Mouse (Mus musculus) limb, embryonic 11.5 days (tissue): Measurements from ENCODE around the gene Ccl6. TPM values are rescaled to one million over a fixed set of nuclear protein-coding genes. Genes with fewer than 3 reads are reported as not detected.

ENCODE experiments used
- ATAC-seq: fragments of 200-750 bp; cut with Nextera tagmentation; 2 replicates; pipeline ENCODE4 v1.8.0; 2017; ENCODE audit warnings: low read depth; ENCODE audit not compliant: insufficient number of reproducible peaks, low FRiP score, low TSS enrichment
- DNase-seq: peaks from one replicate; pipeline ENCODE4 v3.0.0-alpha.2; 2015; ENCODE audit warnings: low spot score
- H3K27ac ChIP-seq: fragments of 300-500 bp; sonication (generic); replicated peaks from 2 replicates; pipeline ENCODE4 v1.5.1; 2014; ENCODE audit warnings: low read depth, mild to moderate bottlenecking, low read length
- H3K27me3 ChIP-seq: fragments of 300-500 bp; sonication (generic); 2 replicates; pipeline ENCODE4 v1.6.1; 2014; ENCODE audit warnings: mild to moderate bottlenecking, low read length, mixed read lengths; ENCODE audit not compliant: control insufficient read depth, insufficient read depth
- H3K36me3 ChIP-seq: fragments of 300-500 bp; sonication (generic); 2 replicates; pipeline ENCODE4 v1.6.1; 2014; ENCODE audit warnings: mild to moderate bottlenecking, low read length, moderate library complexity, mixed read lengths; ENCODE audit not compliant: control insufficient read depth, insufficient read depth
- H3K4me1 ChIP-seq: fragments of 300-500 bp; sonication (generic); 2 replicates; pipeline ENCODE4 v1.6.1; 2014; ENCODE audit warnings: low read length, mixed read lengths; ENCODE audit not compliant: control insufficient read depth, insufficient read depth
- H3K4me2 ChIP-seq: fragments of 300-500 bp; sonication (generic); 2 replicates; pipeline ENCODE4 v1.6.1; 2014; ENCODE audit warnings: low read depth, mild to moderate bottlenecking, moderate library complexity; ENCODE audit not compliant: severe bottlenecking
- H3K4me3 ChIP-seq: fragments of 300-500 bp; sonication (generic); 2 replicates; pipeline ENCODE4 v1.5.1; 2014; ENCODE audit warnings: low read depth, low read length
- H3K9ac ChIP-seq: fragments of 300-500 bp; sonication (generic); 2 replicates; pipeline ENCODE4 v1.6.1; 2014; ENCODE audit warnings: mild to moderate bottlenecking, low read length
- H3K9me3 ChIP-seq: fragments of 300-500 bp; sonication (generic); 2 replicates; pipeline ENCODE4 v1.6.1; 2016; ENCODE audit warnings: low read length; ENCODE audit not compliant: control insufficient read depth
- WGBS: fragments of 180-500 bp; shearing (Covaris S2); extraction: QIAGEN DNeasy Blood & Tissue Kit; methylation state at CpG from one replicate; pipeline ENCODE4 v1.1.7; 2014; 5-methylcytosine and 5-hydroxymethylcytosine counted together
- polyA plus RNA-seq: library from polyadenylated mRNA; unstranded; fragments of >200 nt; fragmentation: Nextera tagmentation; extraction: Ambion mirVana; gene quantifications from 2 replicates; pipeline ENCODE4 v1.2.1, GENCODE M21; 2014

Gene Ccl6
- polyA plus RNA-seq, result 0.62 and 1.1 TPM in 2 replicates

GRCm38 (mm10) chr11:83592853-83593252 lies at the start of gene Ccl6:
TSS of gene Ccl6 (minus strand) at chr11:83593087.
- Histone ChIP-seq H3K4me1 (0 out of 2 replicates have a peak, but pooled peaks cover 3% of the 10 kb centered on the region), H3K27me3 (no peaks in the 10 kb centered on the region), H3K4me3 (no peak within 1 kb of the TSS), H3K9me3 (no peaks in the 10 kb centered on the region), H3K4me2 (no peak within 1 kb of the TSS), H3K27ac (no peak within 1 kb of the TSS), H3K36me3 (no peaks in the 10 kb centered on the region), H3K9ac (no peak within 1 kb of the TSS)
- WGBS, result 40% methylated on average over 2 of the region's 2 CpGs
- ATAC-seq (no peak), DNase-seq (no peak)

- Histone ChIP-seq H3K4me2 (no peak overlapping the region), H3K9me3 (no peaks in the 10 kb centered on the region), H3K36me3 (no peaks in the 10 kb centered on the region), H3K27me3 (no peaks in the 10 kb centered on the region), H3K9ac (no peak overlapping the region), H3K4me1 (no peaks in the 10 kb centered on the region), H3K4me3 (no peak overlapping the region), H3K27ac (no peak overlapping the region)
- DNase-seq (no peak), ATAC-seq (no peak)
- WGBS, result 86% methylated on average over 2 of the region's 2 CpGs
These were observed 48.3 kb upstream of the Ccl6 start for GRCm38 (mm10) chr11:83641216-83641615.

- Histone ChIP-seq H3K27me3 (no peaks in the 10 kb centered on the region), H3K27ac (no peak overlapping the region), H3K9ac (no peak overlapping the region), H3K4me1 (no peaks in the 10 kb centered on the region), H3K4me3 (no peak overlapping the region), H3K36me3 (no peaks in the 10 kb centered on the region), H3K9me3 (no peaks in the 10 kb centered on the region), H3K4me2 (no peak overlapping the region)
- 79% methylated on average over 5 of the region's 5 CpGs for WGBS
- DNase-seq (no peak), ATAC-seq (no peak)
These were observed 47.3 kb upstream of the Ccl6 start for GRCm38 (mm10) chr11:83640141-83640540.

- Histone ChIP-seq H3K36me3 (no peaks in the 10 kb centered on the region), H3K9ac (no peak overlapping the region), H3K4me2 (no peak overlapping the region), H3K9me3 (no peaks in the 10 kb centered on the region), H3K27ac (no peak overlapping the region), H3K4me1 (no peaks in the 10 kb centered on the region), H3K27me3 (no peaks in the 10 kb centered on the region), H3K4me3 (no peak overlapping the region)
- no peak for DNase-seq
- 71% methylated on average over 3 of the region's 3 CpGs for WGBS
- ATAC-seq, result no peak
These were observed 46.6 kb upstream of the Ccl6 start for GRCm38 (mm10) chr11:83639533-83639932.

DNA sequence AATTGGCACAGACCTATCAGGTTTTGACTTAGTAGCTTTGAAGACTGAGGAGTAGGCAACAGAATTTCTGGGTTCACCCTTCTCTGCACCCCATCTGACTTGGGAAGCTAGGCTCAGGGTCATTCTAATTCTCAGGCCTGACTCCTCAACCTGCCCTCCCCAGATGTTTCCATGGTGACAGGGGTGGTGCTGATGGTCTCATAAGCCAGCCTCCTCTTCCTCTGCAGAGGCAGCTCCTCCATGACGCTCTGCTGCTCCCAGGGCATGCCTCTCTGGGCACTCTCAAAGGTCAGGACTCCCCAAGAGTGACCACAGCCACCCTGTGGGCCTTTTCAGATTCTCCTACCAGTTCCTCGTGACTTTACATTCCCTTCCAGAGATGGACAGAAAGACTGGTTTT lies 46.0 kb upstream of the Ccl6 start:
- Histone ChIP-seq H3K27me3 (no peaks in the 10 kb centered on the region), H3K27ac (no peak overlapping the region), H3K9ac (no peak overlapping the region), H3K36me3 (no peaks in the 10 kb centered on the region), H3K4me3 (no peak overlapping the region), H3K4me2 (no peak overlapping the region), H3K4me1 (no peaks in the 10 kb centered on the region), H3K9me3 (no peaks in the 10 kb centered on the region)
- WGBS, result 59% methylated on average over 2 of the region's 2 CpGs
- no peak for DNase-seq
- no peak for ATAC-seq

DNA sequence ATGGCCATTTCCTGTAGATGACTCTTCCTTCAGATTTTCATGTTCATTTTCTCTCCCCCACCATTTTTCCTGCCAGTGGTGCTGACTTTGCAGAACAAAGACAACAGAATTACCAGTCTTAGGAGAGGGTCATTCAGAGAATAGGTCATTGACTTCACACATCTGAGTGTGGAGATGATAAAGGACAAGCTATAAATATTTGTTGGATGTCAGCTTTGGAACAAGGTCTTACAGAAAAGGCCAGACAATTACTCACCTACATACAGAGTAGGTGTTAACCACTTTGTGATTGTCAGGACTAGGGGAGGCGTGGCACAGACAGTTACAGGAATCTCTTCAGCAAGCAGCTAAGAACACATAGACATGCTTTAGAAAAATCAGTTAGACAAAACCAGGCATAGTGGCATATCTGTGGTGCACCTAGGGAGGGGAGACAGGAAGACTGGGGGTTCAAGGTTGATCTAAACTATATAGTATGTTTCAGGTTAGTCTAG lies 43.9 kb upstream of the Ccl6 start:
- H3K4me1 ChIP-seq, result no peaks in the 10 kb centered on the region
- H3K4me2 ChIP-seq, result no peak overlapping the region
- DNase-seq (no peak), ATAC-seq (no peak)
- no peak overlapping the region for H3K27ac ChIP-seq
- H3K9me3 ChIP-seq, result no peaks in the 10 kb centered on the region
- 77% methylated on average over 1 of the region's 1 CpGs for WGBS
- H3K9ac ChIP-seq, result no peak overlapping the region
- H3K4me3 ChIP-seq, result no peak overlapping the region
- H3K27me3 ChIP-seq, result no peaks in the 10 kb centered on the region
- H3K36me3 ChIP-seq, result no peaks in the 10 kb centered on the region

DNA sequence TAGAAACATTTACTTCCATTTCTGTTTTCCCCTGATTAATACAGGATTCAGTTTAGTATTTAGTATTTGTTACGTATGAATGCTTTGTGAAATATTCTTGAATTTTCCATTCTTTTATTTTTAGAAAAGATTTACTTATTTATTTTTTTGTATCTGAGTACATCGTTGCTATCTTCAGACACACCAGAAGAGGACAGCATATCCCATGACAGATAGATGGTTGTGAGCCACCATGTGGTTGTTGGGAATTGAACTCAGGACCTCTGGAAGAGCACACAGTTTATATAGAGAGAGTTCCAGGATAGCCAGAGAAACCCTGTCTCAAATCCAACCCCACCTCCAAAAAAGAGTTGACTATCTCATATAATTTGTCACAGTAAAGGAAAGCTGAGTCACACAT lies 42.0 kb upstream of the Ccl6 start:
- no peak overlapping the region for H3K4me2 ChIP-seq
- no peak for DNase-seq
- H3K36me3 ChIP-seq, result no peaks in the 10 kb centered on the region
- H3K4me3 ChIP-seq, result no peak overlapping the region
- no peak overlapping the region for H3K9ac ChIP-seq
- H3K27me3 ChIP-seq, result no peaks in the 10 kb centered on the region
- H3K27ac ChIP-seq, result no peak overlapping the region
- 97% methylated on average over 2 of the region's 2 CpGs for WGBS
- no peak for ATAC-seq
- H3K4me1 ChIP-seq, result no peaks in the 10 kb centered on the region
- H3K9me3 ChIP-seq, result no peaks in the 10 kb centered on the region

- no peaks in the 10 kb centered on the region for H3K4me1 ChIP-seq
- no peak for ATAC-seq
- no peak for DNase-seq
- no peak overlapping the region for H3K9ac ChIP-seq
- H3K27ac ChIP-seq, result no peak overlapping the region
- no peaks in the 10 kb centered on the region for H3K36me3 ChIP-seq
- 87% methylated on average over 4 of the region's 4 CpGs for WGBS
- no peak overlapping the region for H3K4me3 ChIP-seq
- no peak overlapping the region for H3K4me2 ChIP-seq
- no peaks in the 10 kb centered on the region for H3K9me3 ChIP-seq
- H3K27me3 ChIP-seq, result no peaks in the 10 kb centered on the region
These were observed 41.5 kb upstream of the Ccl6 start for GRCm38 (mm10) chr11:83634425-83634824.

- WGBS, result 72% methylated on average over 4 of the region's 4 CpGs
- ATAC-seq (no peak), DNase-seq (no peak)
- no peaks in the 10 kb centered on the region for H3K36me3 ChIP-seq
- H3K27ac ChIP-seq, result no peak overlapping the region
- H3K4me1 ChIP-seq, result no peaks in the 10 kb centered on the region
- H3K4me2 ChIP-seq, result no peak overlapping the region
- no peak overlapping the region for H3K9ac ChIP-seq
- H3K9me3 ChIP-seq, result no peaks in the 10 kb centered on the region
- no peak overlapping the region for H3K4me3 ChIP-seq
- no peaks in the 10 kb centered on the region for H3K27me3 ChIP-seq
These were observed 39.9 kb upstream of the Ccl6 start for GRCm38 (mm10) chr11:83632744-83633143.
